Comparison of ENCODE assay signal across 10 mouse cellular contexts in genomic region chr1:30920620-30921177, GRCm38 (mm10). TPM values are rescaled to one million over a fixed set of nuclear protein-coding genes. Genes with fewer than 3 reads are reported as not detected.
A peak's percentile ranks its signal among the peaks of the same experiment; 100 is the strongest.
DNase-seq lines count a peak whose midpoint lies in the region; ATAC-seq and TF ChIP-seq lines count a peak whose summit lies in the region.
"Had no signal": no experiment of that assay in that cellular context is flagged by ENCODE, and none has a peak within 500 bp of the region (broad histone marks: within the 10 kb centered on the region; RNA-seq: fewer than 3 reads in every experiment).

No protein-coding gene starts in this region.

- no peaks in the 10 kb centered on the region for H3K27me3 ChIP-seq in G1E (ENCODE audit: insufficient read depth, low read length)
- H3K27me3 ChIP-seq: embryonic facial prominence, embryonic 15.5 days had no signal

- H3K36me3 ChIP-seq in G1E (replicated peaks), result no peaks in the 10 kb centered on the region
- H3K36me3 ChIP-seq: embryonic facial prominence, embryonic 15.5 days had no signal

- ATAC-seq in G1E (ENCODE audit: extremely low read depth, insufficient number of reproducible peaks, low FRiP score, poor library complexity, severe bottlenecking), result no peak
- peak; percentile 73 for ATAC-seq in common myeloid progenitor, adult 5-6 weeks (replicated peaks; ENCODE audit: low read depth, poor library complexity, severe bottlenecking)

- H3K9me3 ChIP-seq in G1E (replicated peaks), result peaks cover 24% of the 10 kb centered on the region

- peak in 1 of 2 experiments; percentile 10 for DNase-seq in layer of hippocampus, adult 2 months (ENCODE audit: low spot score in 2 of 2)
- DNase-seq in layer of hippocampus, adult 9-10 months (ENCODE audit: low spot score), result no peak
- no peak for DNase-seq in G1E (ENCODE audit: low spot score)
- DNase-seq in retina, postnatal 7 days (ENCODE audit: low read depth, low spot score), result peak; percentile 17
- no peak for DNase-seq in testis, postnatal 10 days (ENCODE audit: low spot score)
- DNase-seq in frontal cortex, postnatal 25 days (ENCODE audit: low spot score in 2 of 2), result no peak

- no peak overlapping the region for H3K4me3 ChIP-seq in layer of hippocampus, adult 2 months
- H3K4me3 ChIP-seq in G1E (ENCODE audit: low read depth, low read length), result no peak overlapping the region
- H3K4me3 ChIP-seq: embryonic facial prominence, embryonic 15.5 days had no signal

- TF ChIP-seq CTCF in layer of hippocampus, adult 2 months (conservative IDR thresholded peaks at IDR 0.05), result peak; percentile 76
- peak; percentile 29; the same call in 1 of the 2 replicates for TF ChIP-seq CTCF in G1E (IDR thresholded peaks at IDR 0.05; ENCODE audit: low read depth, low read length)

- H3K4me1 ChIP-seq in G1E (ENCODE audit: insufficient read depth, low read depth, low read length), result no peaks in the 10 kb centered on the region
- H3K4me1 ChIP-seq: embryonic facial prominence, embryonic 15.5 days had no signal

- no peak overlapping the region for H3K27ac ChIP-seq in layer of hippocampus, adult 2 months
- H3K27ac ChIP-seq: embryonic facial prominence, embryonic 15.5 days had no signal

RNA-seq across cellular contexts. Expression of gene Phf3, which starts 47.0 kb away (rescaled TPM):
- total RNA-seq in layer of hippocampus, adult 2 months (2021), result 10 to 100 TPM; 83.6 to 99.1 TPM
- 246 and 279 TPM in 2 replicates for total RNA-seq in G1E (2014; fragmentation: Nextera tagmentation)
- 174 and 253 TPM in 2 replicates for total RNA-seq in G1E (2017)
- polyA plus RNA-seq in G1E (2012), result 59.5 and 66.4 TPM in 2 replicates
- total RNA-seq in common myeloid progenitor, adult 5-6 weeks (2017), result 113 and 155 TPM in 2 replicates

RNA-seq across cellular contexts. Expression of gene AC153137.1, which starts 57.1 kb away (rescaled TPM):
- not detected for total RNA-seq in layer of hippocampus, adult 2 months (2021)
- total RNA-seq in G1E (2014; fragmentation: Nextera tagmentation) (not detected in 2 replicates), G1E (2017) (0.17 TPM in 1 of 2 replicates, not detected in the other)
- not detected in 2 replicates for polyA plus RNA-seq in G1E (2012)
- not detected in 2 replicates for total RNA-seq in common myeloid progenitor, adult 5-6 weeks (2017)
- total RNA-seq: layer of hippocampus, adult 18-20 months had no signal
- polyA plus RNA-seq: embryonic facial prominence, embryonic 15.5 days; neural tube, embryonic 14.5 days had no signal
